Mouse (Mus musculus): Measurements from ENCODE around the gene Dock10. TPM values are rescaled to one million over a fixed set of nuclear protein-coding genes. Genes with fewer than 3 reads are reported as not detected.
"Not testable (repeated sequence)": the region's sequence is repeated elsewhere in the genome, so short reads cannot be mapped to it uniquely, and the experiment has no call there.

Dock10 gene
- 80.7 and 87.3 TPM in 2 replicates for total RNA-seq (2014; fragmentation: Nextera tagmentation)
- total RNA-seq (2017), result 60.1 and 74.3 TPM in 2 replicates

- ATAC-seq (replicated peaks; ENCODE audit: low FRiP score, low TSS enrichment, poor library complexity, severe bottlenecking), result peak; percentile 35
These were observed at the start of gene Dock10 for GRCm38 (mm10) chr1:80757977-80758797. Gene Dock10, minus strand, starts transcription at chr1:80758527.

GRCm38 (mm10) chr1:80806835-80807398 lies 48.6 kb upstream of the Dock10 start:
- no peak for ATAC-seq (replicated peaks; ENCODE audit: low FRiP score, low TSS enrichment, poor library complexity, severe bottlenecking)

GRCm38 (mm10) chr1:80802023-80802422 lies 43.7 kb upstream of the Dock10 start:
- no peak for ATAC-seq (replicated peaks; ENCODE audit: low FRiP score, low TSS enrichment, poor library complexity, severe bottlenecking)

- ATAC-seq (replicated peaks; ENCODE audit: low FRiP score, low TSS enrichment, poor library complexity, severe bottlenecking), result no peak
These were observed 26.9 kb upstream of the Dock10 start for GRCm38 (mm10) chr1:80785066-80785779.

GRCm38 (mm10) chr1:80784155-80784554 lies 25.8 kb upstream of the Dock10 start:
- ATAC-seq (replicated peaks; ENCODE audit: low FRiP score, low TSS enrichment, poor library complexity, severe bottlenecking), result no peak

GRCm38 (mm10) chr1:80765504-80765903 lies 7.2 kb upstream of the Dock10 start:
- no peak for ATAC-seq (replicated peaks; ENCODE audit: low FRiP score, low TSS enrichment, poor library complexity, severe bottlenecking)

- peak; percentile 38; the same call in 1 of the 2 replicates for ATAC-seq (replicated peaks; ENCODE audit: low FRiP score, low TSS enrichment, poor library complexity, severe bottlenecking)
These were observed 5.0 kb upstream of the Dock10 start for GRCm38 (mm10) chr1:80763042-80763950.

- ATAC-seq (replicated peaks; ENCODE audit: low FRiP score, low TSS enrichment, poor library complexity, severe bottlenecking), result no peak; the same call in 1 of the 2 replicates
These were observed 464 bp upstream of the Dock10 start for GRCm38 (mm10) chr1:80758798-80759184.

- ATAC-seq (replicated peaks; ENCODE audit: low FRiP score, low TSS enrichment, poor library complexity, severe bottlenecking), result 0 out of 2 replicates have a peak, but pooled peaks have one; percentile 7
These were observed 714 bp downstream of the Dock10 start for GRCm38 (mm10) chr1:80757650-80757976.

- ATAC-seq (replicated peaks; ENCODE audit: low FRiP score, low TSS enrichment, poor library complexity, severe bottlenecking), result peak; percentile 69
These were observed 1.3 kb downstream of the Dock10 start for GRCm38 (mm10) chr1:80756824-80757649.

- ATAC-seq (replicated peaks; ENCODE audit: low FRiP score, low TSS enrichment, poor library complexity, severe bottlenecking), result 0 out of 2 replicates have a peak, but pooled peaks have one; percentile 30
These were observed 2.3 kb downstream of the Dock10 start for GRCm38 (mm10) chr1:80756060-80756439.

GRCm38 (mm10) chr1:80755296-80756059 lies 2.8 kb downstream of the Dock10 start:
- ATAC-seq (replicated peaks; ENCODE audit: low FRiP score, low TSS enrichment, poor library complexity, severe bottlenecking), result no peak

GRCm38 (mm10) chr1:80749122-80749521 lies 9.2 kb downstream of the Dock10 start:
- ATAC-seq (replicated peaks; ENCODE audit: low FRiP score, low TSS enrichment, poor library complexity, severe bottlenecking), result not testable (repeated sequence)

- peak; percentile 42; the same call in 1 of the 2 replicates for ATAC-seq (replicated peaks; ENCODE audit: low FRiP score, low TSS enrichment, poor library complexity, severe bottlenecking)
These were observed 11.4 kb downstream of the Dock10 start for GRCm38 (mm10) chr1:80746691-80747463.

GRCm38 (mm10) chr1:80746195-80746594 lies 12.1 kb downstream of the Dock10 start:
- ATAC-seq (replicated peaks; ENCODE audit: low FRiP score, low TSS enrichment, poor library complexity, severe bottlenecking), result peak; percentile 51

GRCm38 (mm10) chr1:80739472-80739871 lies 18.9 kb downstream of the Dock10 start:
- no peak for ATAC-seq (replicated peaks; ENCODE audit: low FRiP score, low TSS enrichment, poor library complexity, severe bottlenecking)

GRCm38 (mm10) chr1:80737812-80738391 lies 20.4 kb downstream of the Dock10 start:
- no peak for ATAC-seq (replicated peaks; ENCODE audit: low FRiP score, low TSS enrichment, poor library complexity, severe bottlenecking)

Measured in megakaryocyte-erythroid progenitor cell, adult 5-6 weeks (primary cell).